Mouse (Mus musculus) embryonic facial prominence, embryonic 13.5 days (tissue): ENCODE results near the gene Cntn2. TPM values are rescaled to one million over a fixed set of nuclear protein-coding genes. Genes with fewer than 3 reads are reported as not detected.

Source experiments
- ATAC-seq: fragments of 200-750 bp; cut with Nextera tagmentation; 2 replicates; pipeline ENCODE4 v1.8.0; 2017; ENCODE audit warnings: low read depth; ENCODE audit not compliant: insufficient number of reproducible peaks, insufficient read depth, low FRiP score, low TSS enrichment
- H3K27ac ChIP-seq: fragments of 300-500 bp; sonication (generic); 2 replicates; pipeline ENCODE4 v1.5.1; 2015; ENCODE audit warnings: moderate library complexity, mild to moderate bottlenecking, inconsistent platforms
- H3K27me3 ChIP-seq: fragments of 300-500 bp; sonication (generic); 2 replicates; pipeline ENCODE4 v1.6.1; 2015; ENCODE audit warnings: mild to moderate bottlenecking, inconsistent platforms
- H3K36me3 ChIP-seq: fragments of 300-500 bp; sonication (generic); 2 replicates; pipeline ENCODE4 v1.6.1; 2015; ENCODE audit warnings: mild to moderate bottlenecking, inconsistent platforms
- H3K4me1 ChIP-seq: fragments of 300-500 bp; sonication (generic); 2 replicates; pipeline ENCODE4 v1.6.1; 2015; ENCODE audit warnings: inconsistent platforms
- H3K4me2 ChIP-seq: fragments of 300-500 bp; sonication (generic); 2 replicates; pipeline ENCODE4 v1.6.1; 2015; ENCODE audit warnings: moderate library complexity, mild to moderate bottlenecking, inconsistent platforms
- H3K4me3 ChIP-seq: fragments of 300-500 bp; sonication (generic); 2 replicates; pipeline ENCODE4 v1.5.1; 2015; ENCODE audit warnings: mild to moderate bottlenecking, inconsistent platforms
- H3K9ac ChIP-seq: fragments of 300-500 bp; sonication (generic); 2 replicates; pipeline ENCODE4 v1.6.1; 2015; ENCODE audit warnings: mild to moderate bottlenecking, inconsistent platforms
- H3K9me3 ChIP-seq: fragments of 300-500 bp; sonication (generic); 2 replicates; pipeline ENCODE4 v1.6.1; 2016; ENCODE audit warnings: inconsistent platforms
- WGBS: fragments of 180-500 bp; shearing (Covaris S2); methylation state at CpG from one replicate; pipeline ENCODE4 v1.1.7; 2015; ENCODE audit warnings: mixed read lengths; 5-methylcytosine and 5-hydroxymethylcytosine counted together
- polyA plus RNA-seq: library from polyadenylated mRNA; unstranded; fragments of >200 nt; fragmentation: Nextera tagmentation; extraction: Ambion mirVana; gene quantifications from 2 replicates; pipeline ENCODE4 v1.2.1, GENCODE M21; 2015

The Cntn2 gene
- polyA plus RNA-seq, 1 experiment from 2014 or later, result 2.9 TPM

- H3K9ac ChIP-seq, result peak overlapping the region; percentile 54; the same call in 1 of the 2 replicates
- H3K27ac ChIP-seq, result no peak overlapping the region
- no peak overlapping the region for H3K4me3 ChIP-seq
- peaks cover 5% of the 10 kb centered on the region; the same call in 1 of the 2 replicates for H3K27me3 ChIP-seq
- WGBS, result 4% methylated on average over 10 of the region's 10 CpGs
- no peaks in the 10 kb centered on the region for H3K9me3 ChIP-seq
- H3K4me1 ChIP-seq, result peaks cover 15% of the 10 kb centered on the region
- ATAC-seq, result no peak
- H3K4me2 ChIP-seq, result peak overlapping the region; percentile 26
- no peaks in the 10 kb centered on the region for H3K36me3 ChIP-seq
Measured at GRCm38 (mm10) chr1:132525832-132526231, 17.2 kb downstream of the Cntn2 start.

- Histone ChIP-seq H3K4me3 (no peak overlapping the region), H3K27ac (no peak overlapping the region), H3K4me1 (0 out of 2 replicates have a peak, but pooled peaks cover 6% of the 10 kb centered on the region), H3K9me3 (no peaks in the 10 kb centered on the region), H3K9ac (no peak overlapping the region), H3K4me2 (no peak overlapping the region), H3K36me3 (no peaks in the 10 kb centered on the region), H3K27me3 (peaks cover 5% of the 10 kb centered on the region; the same call in 1 of the 2 replicates)
- 29% methylated on average over 4 of the region's 4 CpGs for WGBS
- ATAC-seq, result no peak
Measured at GRCm38 (mm10) chr1:132523920-132524319, 19.1 kb downstream of the Cntn2 start.

GRCm38 (mm10) chr1:132523048-132523447 lies 20.0 kb downstream of the Cntn2 start:
- Histone ChIP-seq H3K9me3 (no peaks in the 10 kb centered on the region), H3K36me3 (no peaks in the 10 kb centered on the region), H3K27me3 (peaks cover 5% of the 10 kb centered on the region; the same call in 1 of the 2 replicates), H3K4me3 (no peak overlapping the region), H3K4me2 (no peak overlapping the region), H3K9ac (no peak overlapping the region), H3K27ac (no peak overlapping the region), H3K4me1 (0 out of 2 replicates have a peak, but pooled peaks cover 6% of the 10 kb centered on the region)
- WGBS, result 78% methylated on average over 8 of the region's 8 CpGs
- ATAC-seq, result no peak

GRCm38 (mm10) chr1:132520764-132521163 lies 22.3 kb downstream of the Cntn2 start:
- H3K4me3 ChIP-seq, result no peak overlapping the region
- 0 out of 2 replicates have a peak, but pooled peaks cover 3% of the 10 kb centered on the region for H3K4me1 ChIP-seq

GRCm38 (mm10) chr1:132519734-132520133 lies 23.3 kb downstream of the Cntn2 start:
- no peaks in the 10 kb centered on the region for H3K36me3 ChIP-seq
- H3K27ac ChIP-seq, result no peak overlapping the region
- no peak overlapping the region for H3K4me2 ChIP-seq
- H3K4me1 ChIP-seq, result 0 out of 2 replicates have a peak, but pooled peaks cover 3% of the 10 kb centered on the region
- H3K9ac ChIP-seq, result no peak overlapping the region
- no peak overlapping the region for H3K4me3 ChIP-seq
- no peak for ATAC-seq
- no peaks in the 10 kb centered on the region for H3K27me3 ChIP-seq
- H3K9me3 ChIP-seq, result no peaks in the 10 kb centered on the region
- WGBS, result 86% methylated on average over 11 of the region's 11 CpGs

More at GRCm38 (mm10) chr1:132520764-132521163, 22.3 kb downstream of the Cntn2 start:
- 40% methylated on average over 2 of the region's 6 CpGs for WGBS
- H3K27ac ChIP-seq, result no peak overlapping the region
- no peak overlapping the region for H3K9ac ChIP-seq
- no peaks in the 10 kb centered on the region for H3K36me3 ChIP-seq
- H3K27me3 ChIP-seq, result peaks cover 5% of the 10 kb centered on the region; the same call in 1 of the 2 replicates
- no peaks in the 10 kb centered on the region for H3K9me3 ChIP-seq
- H3K4me2 ChIP-seq, result no peak overlapping the region
- ATAC-seq, result peak; percentile 43; the same call in 1 of the 2 replicates

GRCm38 (mm10) chr1:132518621-132519020 lies 24.4 kb downstream of the Cntn2 start:
- ATAC-seq, result no peak
- Histone ChIP-seq H3K9me3 (no peaks in the 10 kb centered on the region), H3K27ac (no peak overlapping the region), H3K4me3 (no peak overlapping the region), H3K36me3 (no peaks in the 10 kb centered on the region), H3K4me1 (0 out of 2 replicates have a peak, but pooled peaks cover 3% of the 10 kb centered on the region), H3K9ac (no peak overlapping the region), H3K27me3 (no peaks in the 10 kb centered on the region), H3K4me2 (no peak overlapping the region)
- 85% methylated on average over 18 of the region's 18 CpGs for WGBS

- WGBS, result 90% methylated on average over 11 of the region's 11 CpGs
- Histone ChIP-seq H3K36me3 (no peaks in the 10 kb centered on the region), H3K9me3 (no peaks in the 10 kb centered on the region), H3K4me1 (no peaks in the 10 kb centered on the region), H3K4me3 (no peak overlapping the region), H3K27ac (no peak overlapping the region), H3K4me2 (no peak overlapping the region), H3K9ac (no peak overlapping the region), H3K27me3 (no peaks in the 10 kb centered on the region)
- no peak for ATAC-seq
Measured at GRCm38 (mm10) chr1:132516776-132517175, 26.3 kb downstream of the Cntn2 start.

- H3K9me3 ChIP-seq, result no peaks in the 10 kb centered on the region
- ATAC-seq, result no peak
- H3K36me3 ChIP-seq, result no peaks in the 10 kb centered on the region
- no peak overlapping the region for H3K27ac ChIP-seq
- 86% methylated on average over 12 of the region's 12 CpGs for WGBS
- no peak overlapping the region for H3K9ac ChIP-seq
- no peaks in the 10 kb centered on the region for H3K27me3 ChIP-seq
- no peaks in the 10 kb centered on the region for H3K4me1 ChIP-seq
- H3K4me2 ChIP-seq, result no peak overlapping the region
- H3K4me3 ChIP-seq, result no peak overlapping the region
Measured at GRCm38 (mm10) chr1:132515339-132515738, 27.7 kb downstream of the Cntn2 start.

- Histone ChIP-seq H3K4me3 (no peak overlapping the region), H3K9ac (no peak overlapping the region), H3K36me3 (peaks cover 15% of the 10 kb centered on the region), H3K4me1 (no peaks in the 10 kb centered on the region), H3K9me3 (no peaks in the 10 kb centered on the region), H3K4me2 (no peak overlapping the region), H3K27me3 (no peaks in the 10 kb centered on the region), H3K27ac (no peak overlapping the region)
- no peak for ATAC-seq
- WGBS, result 81% methylated on average over 8 of the region's 8 CpGs
Measured at GRCm38 (mm10) chr1:132512106-132512505, 30.9 kb downstream of the Cntn2 start.

GRCm38 (mm10) chr1:132511521-132511920 lies 31.5 kb downstream of the Cntn2 start:
- Histone ChIP-seq H3K27me3 (no peaks in the 10 kb centered on the region), H3K36me3 (peaks cover 21% of the 10 kb centered on the region), H3K9ac (no peak overlapping the region), H3K4me3 (no peak overlapping the region), H3K4me2 (no peak overlapping the region), H3K9me3 (no peaks in the 10 kb centered on the region), H3K4me1 (no peaks in the 10 kb centered on the region), H3K27ac (no peak overlapping the region)
- ATAC-seq, result no peak
- WGBS, result 68% methylated on average over 8 of the region's 8 CpGs

GRCm38 (mm10) chr1:132509771-132510170 lies 33.3 kb downstream of the Cntn2 start:
- Histone ChIP-seq H3K9ac (no peak overlapping the region), H3K9me3 (no peaks in the 10 kb centered on the region), H3K27ac (no peak overlapping the region), H3K36me3 (peaks cover 37% of the 10 kb centered on the region), H3K4me3 (no peak overlapping the region), H3K4me2 (no peak overlapping the region), H3K4me1 (no peaks in the 10 kb centered on the region), H3K27me3 (no peaks in the 10 kb centered on the region)
- WGBS, result 88% methylated on average over 5 of the region's 5 CpGs
- no peak for ATAC-seq

- no peak overlapping the region for H3K4me3 ChIP-seq
- H3K36me3 ChIP-seq, result peaks cover 62% of the 10 kb centered on the region
- H3K4me1 ChIP-seq, result no peaks in the 10 kb centered on the region
- 95% methylated on average over 7 of the region's 7 CpGs for WGBS
- H3K27me3 ChIP-seq, result no peaks in the 10 kb centered on the region
- no peaks in the 10 kb centered on the region for H3K9me3 ChIP-seq
- H3K27ac ChIP-seq, result no peak overlapping the region
- ATAC-seq, result no peak
- no peak overlapping the region for H3K9ac ChIP-seq
- no peak overlapping the region for H3K4me2 ChIP-seq
Measured at GRCm38 (mm10) chr1:132506656-132507055, 36.4 kb downstream of the Cntn2 start.
